Mouse (Mus musculus): Measurements from ENCODE around the gene Gpr137b.
"Not testable (repeated sequence)": the region's sequence is repeated elsewhere in the genome, so short reads cannot be mapped to it uniquely, and the experiment has no call there.

The Gpr137b gene

GRCm38 (mm10) chr13:13393228-13394095, at the start of gene Gpr137b:
Gpr137b (minus strand) TSS chr13:13394014.
- DNase-seq (ENCODE audit: low spot score): peak; percentile 66

GRCm38 (mm10) chr13:13438112-13438953, 44.5 kb upstream of the Gpr137b start:
- not testable (repeated sequence) for DNase-seq (ENCODE audit: low spot score)

- DNase-seq (ENCODE audit: low spot score): peak; percentile 18
Measured at GRCm38 (mm10) chr13:13437460-13438015, 43.7 kb upstream of the Gpr137b start, which contains the start of gene Nid1. Nid1 (plus strand) TSS chr13:13437551.

- DNase-seq (ENCODE audit: low spot score): not testable (repeated sequence)
Measured at GRCm38 (mm10) chr13:13436161-13436560, 42.3 kb upstream of the Gpr137b start.

DNA sequence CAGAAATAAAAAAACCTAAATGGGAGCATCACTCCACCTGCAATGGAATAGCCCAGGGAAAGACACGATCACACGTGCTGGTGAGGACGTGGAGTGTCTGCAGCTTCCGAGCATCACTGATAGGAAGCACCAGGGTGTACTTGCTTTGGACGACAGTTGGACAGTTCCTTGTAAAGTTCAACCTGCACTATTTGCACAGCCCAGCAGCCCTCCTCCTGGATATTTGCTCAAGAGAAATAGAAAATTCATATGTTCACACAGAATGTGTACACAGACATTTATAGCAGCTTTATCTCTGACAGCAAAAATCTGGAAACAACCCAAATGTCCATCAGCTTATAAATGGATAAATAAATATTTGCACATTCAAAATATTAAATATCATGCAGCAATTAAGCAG, 29.5 kb upstream of the Gpr137b start:
- DNase-seq (ENCODE audit: low spot score): not testable (repeated sequence)

GRCm38 (mm10) chr13:13418859-13419258, 25.0 kb upstream of the Gpr137b start:
- DNase-seq (ENCODE audit: low spot score): not testable (repeated sequence)

DNA sequence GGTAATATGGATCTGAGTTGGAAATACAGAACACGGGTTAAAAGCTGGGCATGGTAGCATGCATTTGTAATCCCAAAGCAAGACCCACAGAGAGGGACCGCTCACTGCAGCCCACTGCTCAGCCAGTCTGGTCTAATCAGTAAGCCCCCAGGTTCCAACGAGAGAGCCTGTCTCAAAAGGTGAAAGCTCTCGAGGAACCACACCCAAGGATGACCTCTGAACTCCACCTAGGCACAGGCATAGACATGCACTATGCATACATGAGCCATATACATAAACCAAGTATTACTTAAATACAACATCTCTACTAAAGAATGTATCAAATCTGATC, 22.2 kb upstream of the Gpr137b start:
- DNase-seq (ENCODE audit: low spot score): not testable (repeated sequence)

DNA sequence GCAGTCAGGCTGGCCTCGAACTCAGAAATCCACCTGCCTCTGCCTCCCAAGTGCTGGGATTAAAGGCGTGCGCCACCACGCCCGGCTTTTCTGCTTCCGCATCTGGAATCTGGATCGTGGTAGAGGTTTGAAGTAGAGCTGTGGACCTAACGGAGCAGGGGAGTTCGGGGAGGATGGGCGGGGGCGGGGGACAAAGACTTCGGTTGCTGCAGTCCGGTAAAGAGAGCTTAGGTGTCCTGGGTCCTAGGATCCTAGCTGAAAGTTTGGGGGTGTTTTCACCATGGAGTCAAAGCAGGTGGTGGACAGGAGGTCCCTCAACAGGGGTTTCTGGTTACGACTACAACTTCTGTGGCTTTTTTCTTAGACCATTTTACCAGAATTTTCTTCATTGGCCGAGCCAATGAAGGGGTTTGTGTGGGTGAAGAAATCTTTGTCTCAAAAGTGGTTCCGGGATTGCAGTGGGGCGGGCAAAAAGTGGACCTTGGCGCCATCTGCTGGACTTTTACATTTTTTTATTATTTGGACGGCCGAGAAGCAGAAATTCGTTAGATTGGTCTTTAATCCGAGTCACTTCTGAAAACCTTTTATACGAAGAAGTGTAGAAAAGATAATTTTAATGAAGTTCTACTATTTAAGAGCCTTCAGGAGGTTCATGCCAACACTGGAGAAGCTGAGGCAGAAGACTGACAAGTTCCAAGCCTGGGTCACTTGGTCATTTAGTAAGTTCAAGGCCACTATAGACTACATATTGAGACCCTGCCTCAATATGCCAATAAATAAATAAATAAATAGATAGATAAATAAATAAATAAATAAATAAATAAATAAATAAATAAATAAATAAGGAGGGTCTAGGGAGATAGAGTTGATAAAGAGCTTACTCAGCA, 21.5 kb upstream of the Gpr137b start:
- peak; percentile 36 for DNase-seq (ENCODE audit: low spot score)

- DNase-seq (ENCODE audit: low spot score): no peak
Measured at GRCm38 (mm10) chr13:13414206-13414605, 20.4 kb upstream of the Gpr137b start.

DNA sequence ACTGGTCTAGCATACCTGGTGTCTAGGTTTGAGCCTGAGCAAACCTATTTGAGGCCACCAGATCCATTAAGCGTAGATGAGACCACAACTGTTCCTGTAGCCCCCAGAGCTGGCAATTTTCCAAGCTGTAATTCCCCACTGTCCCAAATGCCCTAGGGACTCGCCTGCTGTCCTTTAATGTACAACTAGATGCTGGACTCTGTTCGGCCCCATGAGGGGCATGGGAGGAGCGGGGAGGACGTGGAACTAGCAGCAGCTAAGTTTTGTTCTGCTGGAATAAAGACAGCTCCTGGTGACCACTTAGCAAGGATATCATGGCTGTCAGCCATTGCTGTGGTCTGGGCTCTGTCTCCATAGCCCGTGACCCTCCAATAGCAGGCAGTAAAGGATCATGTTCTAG, 11.7 kb upstream of the Gpr137b start:
- DNase-seq (ENCODE audit: low spot score): not testable (repeated sequence)

DNA sequence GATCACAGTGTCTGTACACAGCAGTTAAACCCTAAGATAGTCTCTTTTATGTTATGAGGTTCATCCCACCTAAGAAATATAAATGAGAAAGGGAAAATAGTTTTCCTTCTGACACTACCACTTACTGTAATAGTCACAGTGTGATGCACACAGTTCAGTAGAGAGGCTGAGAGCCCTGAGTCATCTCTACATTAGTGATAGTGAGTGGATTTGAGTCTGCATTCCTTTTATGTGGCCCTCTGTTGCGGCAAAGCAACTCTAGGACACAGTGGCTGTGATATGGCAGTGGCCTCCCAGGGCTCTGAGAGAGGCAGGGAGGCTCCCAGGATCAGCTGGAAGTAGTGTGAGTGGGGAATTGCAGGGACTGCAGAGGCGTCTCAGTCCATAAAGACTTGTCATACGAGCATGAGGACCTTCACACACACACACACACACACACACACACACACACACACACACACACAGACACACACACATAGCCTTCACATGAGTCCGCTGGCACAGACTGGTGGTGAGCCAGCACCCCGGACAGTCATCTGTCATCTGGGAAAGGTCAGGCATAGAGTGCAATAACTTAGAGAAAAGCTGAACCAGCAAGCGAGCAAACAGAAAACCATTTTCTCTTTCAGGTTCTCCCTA, 10.8 kb upstream of the Gpr137b start:
- DNase-seq (ENCODE audit: low spot score): not testable (repeated sequence)

- DNase-seq (ENCODE audit: low spot score): not testable (repeated sequence)
Measured at GRCm38 (mm10) chr13:13403839-13404238, 10.0 kb upstream of the Gpr137b start.

DNA sequence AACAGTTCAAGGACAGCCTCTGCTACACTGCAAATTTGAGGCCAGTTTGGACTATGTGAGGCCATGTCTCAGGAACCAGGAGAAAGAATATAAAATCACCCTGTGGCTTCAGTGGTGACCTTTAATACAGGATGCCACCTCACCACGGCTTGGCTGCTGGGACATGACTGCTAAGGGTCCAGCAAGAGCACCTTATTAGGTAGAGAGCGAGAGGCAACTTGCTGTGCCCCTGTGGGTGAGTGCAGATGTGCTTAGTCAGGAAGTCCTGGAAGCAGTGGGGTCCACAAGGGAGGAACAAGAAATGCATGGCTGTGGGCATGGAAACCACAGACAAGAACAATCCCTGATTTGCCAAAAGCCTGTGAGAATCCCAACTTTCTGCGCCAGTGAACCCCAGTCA, 9.6 kb upstream of the Gpr137b start:
- not testable (repeated sequence) for DNase-seq (ENCODE audit: low spot score)

DNA sequence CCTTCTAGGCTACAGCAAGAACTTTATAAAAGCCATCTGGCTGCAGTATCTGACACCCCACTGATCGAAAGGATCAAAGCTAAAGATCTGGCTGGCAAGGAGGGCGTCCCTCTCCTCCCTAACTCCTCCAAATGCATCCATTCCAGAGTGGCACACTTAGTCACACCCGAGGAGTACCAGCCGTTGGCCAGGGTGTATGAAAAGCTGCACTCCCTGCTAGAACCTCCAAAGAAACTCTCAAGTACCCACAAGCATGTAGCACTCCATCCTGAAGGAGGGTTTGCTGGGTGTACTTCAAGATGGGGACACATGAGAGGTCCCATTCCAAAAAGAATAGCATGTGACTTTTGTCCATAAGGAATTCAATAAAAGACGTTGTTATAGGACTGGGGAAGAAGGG, 9.0 kb upstream of the Gpr137b start:
- DNase-seq (ENCODE audit: low spot score): not testable (repeated sequence)

- DNase-seq (ENCODE audit: low spot score): not testable (repeated sequence)
Measured at GRCm38 (mm10) chr13:13400851-13401250, 7.0 kb upstream of the Gpr137b start.

GRCm38 (mm10) chr13:13394096-13394395, 232 bp upstream of the Gpr137b start:
- DNase-seq (ENCODE audit: low spot score): peak; percentile 16

DNA sequence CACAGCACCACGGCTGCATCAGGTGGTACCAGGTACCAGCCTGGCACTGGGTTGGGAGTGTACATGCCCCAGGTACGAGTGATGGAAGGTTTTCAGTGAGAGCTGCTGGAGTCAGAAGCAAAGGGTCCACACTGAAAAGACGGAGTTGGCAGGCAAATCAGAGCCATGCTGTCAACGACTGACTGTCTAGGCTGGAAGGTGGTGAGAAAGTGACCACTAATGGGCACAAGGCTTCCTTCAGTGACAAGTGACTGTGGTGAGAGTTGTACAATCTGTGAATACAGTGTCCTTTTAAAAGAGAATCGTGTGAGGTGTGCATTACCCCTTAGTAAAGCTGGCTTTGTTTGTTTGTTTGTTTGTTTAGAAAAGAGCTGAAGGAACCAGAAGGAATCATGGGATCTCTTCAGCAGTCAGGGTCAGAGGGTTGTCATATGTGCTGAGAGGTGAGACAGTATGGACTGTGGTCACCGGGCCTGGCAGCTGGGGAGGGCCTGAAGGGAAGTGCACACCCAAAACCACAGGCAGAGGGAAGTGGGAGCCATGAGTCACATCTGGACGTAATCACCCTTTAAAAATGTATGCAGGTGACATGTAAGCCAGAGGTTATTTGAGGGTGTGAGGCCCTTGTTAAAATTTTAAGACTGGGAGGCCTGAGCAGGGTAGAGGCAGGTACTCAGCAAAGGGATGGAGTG, 15.5 kb downstream of the Gpr137b start:
- not testable (repeated sequence) for DNase-seq (ENCODE audit: low spot score)

DNA sequence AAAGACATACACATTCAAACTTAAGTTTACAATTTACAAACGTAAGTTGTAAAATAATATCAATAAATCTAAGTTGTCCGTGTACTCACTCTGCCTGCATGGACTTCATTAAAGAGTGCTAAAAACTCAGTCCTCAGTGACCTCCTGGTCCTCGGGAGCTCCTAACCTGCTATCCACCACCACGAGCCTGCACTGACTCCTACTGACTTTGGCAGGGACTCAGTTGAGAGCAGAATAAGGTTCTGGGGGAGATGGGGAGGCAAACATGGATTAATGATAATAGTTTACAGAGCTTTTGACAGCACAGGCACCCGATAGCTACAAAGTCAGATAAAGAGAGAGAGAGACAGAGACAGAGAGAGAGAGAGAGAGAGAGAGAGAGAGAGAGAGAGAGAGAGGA, 16.6 kb downstream of the Gpr137b start:
- DNase-seq (ENCODE audit: low spot score): no peak

- not testable (repeated sequence) for DNase-seq (ENCODE audit: low spot score)
Measured at GRCm38 (mm10) chr13:13373965-13374364, 19.8 kb downstream of the Gpr137b start.

DNA sequence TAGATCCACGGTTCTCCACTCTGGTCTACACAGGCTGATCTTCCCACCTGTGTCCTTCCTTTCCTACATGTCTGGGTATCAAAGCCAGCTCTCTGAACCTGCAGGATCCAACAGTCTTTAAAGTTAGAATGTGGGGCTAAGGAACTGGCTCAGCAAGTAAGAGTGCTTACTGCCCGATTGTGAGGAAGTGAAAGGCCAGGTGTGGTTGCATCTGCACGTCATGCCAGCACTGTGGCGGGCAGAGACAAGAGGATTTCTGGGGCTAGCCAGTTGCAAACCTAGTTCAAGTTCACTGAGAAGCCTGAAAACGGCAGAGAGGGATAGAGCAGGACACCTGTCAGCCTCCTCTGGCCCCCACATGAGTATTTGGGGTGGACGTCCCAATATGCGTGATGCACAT, 22.4 kb downstream of the Gpr137b start:
- DNase-seq (ENCODE audit: low spot score): not testable (repeated sequence)

Data from ovary, postnatal 36 days (tissue).